Mouse (Mus musculus): ENCODE data around the gene Lrrc17. TPM values are rescaled to one million over a fixed set of nuclear protein-coding genes. Genes with fewer than 3 reads are reported as not detected.

Lrrc17 gene
- polyA plus RNA-seq, 1 experiment, result 70.3 TPM

GRCm38 (mm10) chr5:21616450-21617009 lies 73.2 kb downstream of the Lrrc17 start:
- Histone ChIP-seq H3K4me2 (ENCODE audit: low read depth) (no peak overlapping the region), H3K27me3 (ENCODE audit: control insufficient read depth, insufficient read depth, insufficient read length) (peaks cover 6% of the 10 kb centered on the region)
- TF ChIP-seq SRF (IDR thresholded peaks at IDR 0.05; ENCODE audit: control insufficient read depth, insufficient read length, low read depth) (no peak), TCF3 (IDR thresholded peaks at IDR 0.05; ENCODE audit: insufficient read length, low read depth) (no peak), REST (IDR thresholded peaks at IDR 0.05; ENCODE audit: insufficient read depth, insufficient read length) (no peak), MYOD1 (IDR thresholded peaks at IDR 0.05; ENCODE audit: control insufficient read depth in 1 of 3, insufficient read length in 2 of 3, low read depth in 2 of 3) (no peak), CEBPB (IDR thresholded peaks at IDR 0.05; ENCODE audit: insufficient read depth, poor library complexity, severe bottlenecking) (no peak), TCF12 (IDR thresholded peaks at IDR 0.05; ENCODE audit: insufficient read depth, poor library complexity, severe bottlenecking) (no peak), E2F4 (IDR thresholded peaks at IDR 0.05; ENCODE audit: insufficient read depth) (no peak), MAX (IDR thresholded peaks at IDR 0.05; ENCODE audit: low read depth) (no peak), USF1 (IDR thresholded peaks at IDR 0.05; ENCODE audit: low read depth) (no peak), MYOG (IDR thresholded peaks at IDR 0.05; ENCODE audit: control insufficient read depth in 1 of 3, insufficient read depth in 1 of 3, insufficient read length in 2 of 3, low read depth in 2 of 3) (no peak), POLR2AphosphoS2 (IDR thresholded peaks at IDR 0.05; ENCODE audit: insufficient read length, low read depth) (no peak), POLR2A (IDR thresholded peaks at IDR 0.05; ENCODE audit: insufficient read length, low read depth) (no peak)

More at GRCm38 (mm10) chr5:21616450-21617009, 73.2 kb downstream of the Lrrc17 start:
- Histone ChIP-seq H3K4me3 (no peak overlapping the region), H3K79me2 (ENCODE audit: control insufficient read depth, insufficient read depth) (no peaks in the 10 kb centered on the region), H3ac (ENCODE audit: control insufficient read depth, insufficient read length) (no peak overlapping the region), H3K36me3 (ENCODE audit: control insufficient read depth, insufficient read depth) (no peaks in the 10 kb centered on the region)

Other genes starting within 250 kb of the Lrrc17 start
- gene Fgl2, start 170.9 kb upstream of the Lrrc17 start, polyA plus RNA-seq (2012; fragmentation: generic; extraction: Trizol), result 0.04 TPM
- gene Ccdc146, start 118.9 kb upstream of the Lrrc17 start, polyA plus RNA-seq (2012; fragmentation: generic; extraction: Trizol), result not detected
- gene Fam185a, start 118.6 kb upstream of the Lrrc17 start, polyA plus RNA-seq (2012; fragmentation: generic; extraction: Trizol), result 1.9 TPM
- gene Fbxl13, start 102.1 kb downstream of the Lrrc17 start, polyA plus RNA-seq (2012; fragmentation: generic; extraction: Trizol), result 0.19 TPM
- 10.1 TPM for gene Armc10, start 102.3 kb downstream of the Lrrc17 start, polyA plus RNA-seq (2012; fragmentation: generic; extraction: Trizol)
- gene Napepld, start 157.8 kb downstream of the Lrrc17 start, polyA plus RNA-seq (2012; fragmentation: generic; extraction: Trizol), result 0.66 TPM
- gene Pmpcb, start 193.6 kb downstream of the Lrrc17 start, polyA plus RNA-seq (2012; fragmentation: generic; extraction: Trizol), result 126 TPM
- gene Dnajc2, start 241.7 kb downstream of the Lrrc17 start, polyA plus RNA-seq (2012; fragmentation: generic; extraction: Trizol), result 15.4 TPM
- gene Psmc2, start 241.7 kb downstream of the Lrrc17 start, polyA plus RNA-seq (2012; fragmentation: generic; extraction: Trizol), result 196 TPM

All from myocyte (in vitro differentiated cells).